Mouse (Mus musculus) midbrain, embryonic 14.5 days (tissue): ENCODE results near the gene Scap. TPM values are rescaled to one million over a fixed set of nuclear protein-coding genes. Genes with fewer than 3 reads are reported as not detected.

ENCODE experiments used
- polyA plus RNA-seq: library from polyadenylated mRNA; unstranded; fragments of >200 nt; fragmentation: Nextera tagmentation; extraction: Ambion mirVana; gene quantifications from 2 replicates; pipeline ENCODE4 v1.2.1, GENCODE M21; 2014

Scap gene
- polyA plus RNA-seq, 1 experiment from 2014 or later, result 50.5 TPM

Other genes with a start within 250 kb of the Scap start
- gene Smarcc1, start 215.6 kb upstream of the Scap start, polyA plus RNA-seq, result 93.2 and 139 TPM in 2 replicates
- 188 and 191 TPM in 2 replicates for gene Dhx30, start 215.5 kb upstream of the Scap start, polyA plus RNA-seq
- 105 and 178 TPM in 2 replicates for gene Cspg5, start 89.5 kb upstream of the Scap start, polyA plus RNA-seq
- 43.4 and 43.5 TPM in 2 replicates for gene Elp6, start 28.1 kb upstream of the Scap start, polyA plus RNA-seq
- 22.1 and 22.4 TPM in 2 replicates for gene Ptpn23, start 74.9 kb downstream of the Scap start, polyA plus RNA-seq
- gene Ngp, start 86.5 kb downstream of the Scap start, polyA plus RNA-seq, result 0.34 TPM in 1 of 2 replicates, not detected in the other
- 18.7 and 20.4 TPM in 2 replicates for gene Klhl18, start 143.4 kb downstream of the Scap start, polyA plus RNA-seq
- 2.4 and 3.4 TPM in 2 replicates for gene Kif9, start 143.7 kb downstream of the Scap start, polyA plus RNA-seq
- 49.8 and 58.1 TPM in 2 replicates for gene Setd2, start 199.3 kb downstream of the Scap start, polyA plus RNA-seq